ENCODE assay signal across 9 mouse cellular contexts in the genomic region with DNA sequence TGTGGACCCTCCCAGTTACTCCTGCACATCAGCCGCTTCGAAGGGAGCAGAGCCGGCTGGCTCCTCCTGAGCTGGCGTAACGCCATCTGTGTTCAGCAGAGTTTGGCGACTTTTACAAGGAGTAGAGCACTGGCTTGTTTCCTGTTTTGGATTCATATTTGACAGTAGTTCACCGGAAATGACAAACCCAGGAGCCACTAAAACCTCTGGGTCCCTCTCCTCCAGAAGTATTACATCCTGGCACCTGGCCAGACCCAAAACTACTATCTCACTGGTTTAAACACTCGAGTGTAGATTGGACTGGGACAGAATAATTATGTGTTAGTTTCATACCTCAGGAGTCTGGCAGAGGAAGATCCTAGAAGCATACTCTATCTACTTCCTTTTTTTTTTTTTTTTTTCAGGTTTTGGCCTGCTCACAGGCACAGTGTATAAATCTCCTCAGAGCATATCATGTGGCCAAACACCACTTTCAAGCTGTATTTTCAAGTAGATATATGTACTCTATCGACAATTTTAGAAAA. TPM values are rescaled to one million over a fixed set of nuclear protein-coding genes. Genes with fewer than 3 reads are reported as not detected.
DNase-seq lines count a peak whose midpoint lies in the region; ATAC-seq lines count a peak whose summit lies in the region.
"Had no signal": no experiment of that assay in that cellular context is flagged by ENCODE, and none has a peak within 500 bp of the region (broad histone marks: within the 10 kb centered on the region; RNA-seq: fewer than 3 reads in every experiment).

No protein-coding gene starts in this region.

- no peak for ATAC-seq in midbrain, embryonic 14.5 days (ENCODE audit: low FRiP score, low TSS enrichment)
- no peak for ATAC-seq in midbrain, embryonic 13.5 days
- ATAC-seq in embryonic facial prominence, embryonic 15.5 days (ENCODE audit: insufficient number of reproducible peaks, low FRiP score, low TSS enrichment, low read depth) = 0 out of 2 replicates have a peak, but pooled peaks have one; percentile 39
- ATAC-seq in megakaryocyte-erythroid progenitor cell, adult 5-6 weeks (replicated peaks; ENCODE audit: low FRiP score, low TSS enrichment, poor library complexity, severe bottlenecking) = peak; percentile 80

- no peak overlapping the region for H3K4me2 ChIP-seq in midbrain, embryonic 14.5 days (ENCODE audit: low read length)
- no peak overlapping the region for H3K4me2 ChIP-seq in midbrain, embryonic 13.5 days (replicated peaks)
- no peak overlapping the region for H3K4me2 ChIP-seq in embryonic facial prominence, embryonic 15.5 days (replicated peaks)
- H3K4me2 ChIP-seq: embryonic facial prominence, embryonic 12.5 days had no signal

- H3K9ac ChIP-seq in midbrain, embryonic 14.5 days (replicated peaks; ENCODE audit: low read length) = no peak overlapping the region
- no peak overlapping the region for H3K9ac ChIP-seq in midbrain, embryonic 13.5 days (replicated peaks)
- H3K9ac ChIP-seq in embryonic facial prominence, embryonic 15.5 days = no peak overlapping the region
- H3K9ac ChIP-seq: embryonic facial prominence, embryonic 12.5 days had no signal

- H3K36me3 ChIP-seq in midbrain, embryonic 14.5 days (ENCODE audit: control insufficient read depth, insufficient read depth, low read length) = no peaks in the 10 kb centered on the region
- no peaks in the 10 kb centered on the region for H3K36me3 ChIP-seq in midbrain, embryonic 13.5 days
- no peaks in the 10 kb centered on the region for H3K36me3 ChIP-seq in embryonic facial prominence, embryonic 15.5 days
- H3K36me3 ChIP-seq: embryonic facial prominence, embryonic 12.5 days had no signal

- no peaks in the 10 kb centered on the region for H3K9me3 ChIP-seq in midbrain, embryonic 14.5 days (ENCODE audit: control insufficient read depth, low read length)
- H3K9me3 ChIP-seq in midbrain, embryonic 13.5 days = no peaks in the 10 kb centered on the region
- no peaks in the 10 kb centered on the region for H3K9me3 ChIP-seq in embryonic facial prominence, embryonic 15.5 days (replicated peaks)
- H3K9me3 ChIP-seq: embryonic facial prominence, embryonic 12.5 days had no signal

- no peak overlapping the region for H3K27ac ChIP-seq in midbrain, embryonic 14.5 days (replicated peaks; ENCODE audit: low read depth, low read length)
- H3K27ac ChIP-seq in midbrain, embryonic 13.5 days = no peak overlapping the region
- H3K27ac ChIP-seq in embryonic facial prominence, embryonic 15.5 days (replicated peaks) = no peak overlapping the region
- H3K27ac ChIP-seq: embryonic facial prominence, embryonic 12.5 days had no signal

- peak; percentile 44 to 66 for DNase-seq in adrenal gland, adult (ENCODE audit: inconsistent age in 2 of 2, low spot score in 1 of 2)
- no peak for DNase-seq in adrenal gland, postnatal 4 days (ENCODE audit: low spot score in 2 of 2)
- DNase-seq in midbrain, embryonic 14.5 days = peak; percentile 21
- peak; percentile 53 for DNase-seq in kidney, adult 18-20 months
- no peak for DNase-seq in spleen, postnatal 4 days (ENCODE audit: low spot score in 2 of 2)

- no peaks in the 10 kb centered on the region for H3K27me3 ChIP-seq in midbrain, embryonic 14.5 days (ENCODE audit: control insufficient read depth, insufficient read depth, low read length)
- no peaks in the 10 kb centered on the region for H3K27me3 ChIP-seq in midbrain, embryonic 13.5 days
- no peaks in the 10 kb centered on the region for H3K27me3 ChIP-seq in embryonic facial prominence, embryonic 15.5 days
- H3K27me3 ChIP-seq: embryonic facial prominence, embryonic 12.5 days had no signal

- no peak overlapping the region for H3K4me3 ChIP-seq in midbrain, embryonic 14.5 days (replicated peaks; ENCODE audit: low read depth, low read length)
- no peak overlapping the region for H3K4me3 ChIP-seq in midbrain, embryonic 13.5 days (replicated peaks)
- H3K4me3 ChIP-seq in embryonic facial prominence, embryonic 15.5 days (replicated peaks) = no peak overlapping the region
- H3K4me3 ChIP-seq: embryonic facial prominence, embryonic 12.5 days had no signal

- no peaks in the 10 kb centered on the region for H3K4me1 ChIP-seq in midbrain, embryonic 14.5 days (ENCODE audit: control insufficient read depth, insufficient read depth, low read length)
- H3K4me1 ChIP-seq in midbrain, embryonic 13.5 days (replicated peaks) = no peaks in the 10 kb centered on the region
- H3K4me1 ChIP-seq in embryonic facial prominence, embryonic 15.5 days = no peaks in the 10 kb centered on the region
- H3K4me1 ChIP-seq: embryonic facial prominence, embryonic 12.5 days had no signal

- WGBS in midbrain, embryonic 14.5 days = 82% methylated on average over 9 of the region's 9 CpGs
- WGBS in midbrain, embryonic 13.5 days = 81% methylated on average over 9 of the region's 9 CpGs
- 45% methylated on average over 9 of the region's 9 CpGs for WGBS in embryonic facial prominence, embryonic 15.5 days

RNA-seq across cellular contexts. Expression of gene Gm10097, which starts 11.0 kb away (rescaled TPM):
- under 1 TPM in 1 of 2 experiments, not detected in 1; 0.11 TPM for total RNA-seq in adrenal gland, postnatal 4 days (2021)
- polyA plus RNA-seq in midbrain, embryonic 14.5 days (2014; fragmentation: Nextera tagmentation; extraction: Ambion mirVana) = 0.15 and 0.26 TPM in 2 replicates
- 0.09 and 0.15 TPM in 2 replicates for polyA plus RNA-seq in midbrain, embryonic 13.5 days (2015; fragmentation: Nextera tagmentation; extraction: Ambion mirVana)
- polyA plus RNA-seq in embryonic facial prominence, embryonic 15.5 days (2015; fragmentation: Nextera tagmentation; extraction: Ambion mirVana) = 0.08 and 0.38 TPM in 2 replicates
- total RNA-seq in megakaryocyte-erythroid progenitor cell, adult 5-6 weeks (2014; fragmentation: Nextera tagmentation) = not detected in 2 replicates
- total RNA-seq in megakaryocyte-erythroid progenitor cell, adult 5-6 weeks (2017) = not detected in 2 replicates

Comparison
In these comparisons a context has a peak if more than half of its experiments do, and no peak if none do; other contexts are left out.
1. DNase-seq: peak in adrenal gland, adult (2 of 2), midbrain, embryonic 14.5 days (single experiment) and kidney, adult 18-20 months (single experiment); none in adrenal gland, postnatal 4 days (0 of 2) and spleen, postnatal 4 days (0 of 2).
2. ATAC-seq: peak in embryonic facial prominence, embryonic 15.5 days (single experiment) and megakaryocyte-erythroid progenitor cell, adult 5-6 weeks (single experiment); none in midbrain, embryonic 14.5 days (single experiment) and midbrain, embryonic 13.5 days (single experiment).